Mouse (Mus musculus) forebrain, postnatal 0 days (tissue): ENCODE results near the gene Kctd19. TPM values are rescaled to one million over a fixed set of nuclear protein-coding genes. Genes with fewer than 3 reads are reported as not detected.

Source experiments
- ATAC-seq: fragments of 200-750 bp; cut with Nextera tagmentation; 2 replicates; pipeline ENCODE4 v1.8.0; 2017; ENCODE audit warnings: mild to moderate bottlenecking, moderate library complexity
- DNase-seq: peaks from one replicate; pipeline ENCODE4 v3.0.0-alpha.2; 2015
- H3K27ac ChIP-seq: fragments of 300-500 bp; sonication (generic); 2 replicates; pipeline ENCODE4 v1.5.1; 2014; ENCODE audit warnings: low read depth, mild to moderate bottlenecking, antibody characterized with exemption, low read length, moderate library complexity, mixed read lengths
- H3K27me3 ChIP-seq: fragments of 300-500 bp; sonication (generic); 2 replicates; pipeline ENCODE4 v1.6.1; 2014; ENCODE audit warnings: mild to moderate bottlenecking, low read length, mixed read lengths; ENCODE audit not compliant: insufficient read depth
- H3K36me3 ChIP-seq: fragments of 300-500 bp; sonication (generic); 2 replicates; pipeline ENCODE4 v1.6.1; 2014; ENCODE audit warnings: mild to moderate bottlenecking, moderate library complexity; ENCODE audit not compliant: insufficient read depth
- H3K4me1 ChIP-seq: fragments of 300-500 bp; sonication (generic); 2 replicates; pipeline ENCODE4 v1.6.1; 2014; ENCODE audit warnings: antibody characterized with exemption; ENCODE audit not compliant: insufficient read depth
- H3K4me2 ChIP-seq: fragments of 300-500 bp; sonication (generic); 2 replicates; pipeline ENCODE4 v1.6.1; 2014; ENCODE audit warnings: low read depth, mild to moderate bottlenecking, moderate library complexity
- H3K4me3 ChIP-seq: fragments of 300-500 bp; sonication (generic); 2 replicates; pipeline ENCODE4 v1.5.1; 2014; ENCODE audit warnings: low read depth, low read length, mixed read lengths
- H3K9ac ChIP-seq: fragments of 300-500 bp; sonication (generic); 2 replicates; pipeline ENCODE4 v1.6.1; 2014; ENCODE audit warnings: mild to moderate bottlenecking
- H3K9me3 ChIP-seq: fragments of 300-500 bp; sonication (generic); 2 replicates; pipeline ENCODE4 v1.6.1; 2016; ENCODE audit warnings: low read length
- CTCF ChIP-seq: sonication (generic); IDR thresholded peaks from 2 replicates; pipeline ENCODE4 v1.5.1; 2016; ENCODE audit warnings: antibody characterized with exemption, control low read depth, low read depth
- WGBS: fragments of 180-500 bp; shearing (Covaris S2); extraction: QIAGEN DNeasy Blood & Tissue Kit; methylation state at CpG from one replicate; pipeline ENCODE4 v1.1.7; 2014; 5-methylcytosine and 5-hydroxymethylcytosine counted together
- polyA plus RNA-seq: library from polyadenylated mRNA; unstranded; fragments of >200 nt; fragmentation: Nextera tagmentation; extraction: Ambion mirVana; gene quantifications from 2 replicates; pipeline ENCODE4 v1.2.1, GENCODE M21; 2015
- total RNA-seq: library from RNA; depleted of rRNA; stranded (reverse); fragments of >200 nt; gene quantifications from 2 replicates; pipeline ENCODE4 v1.2.3, GENCODE M21; 2014

Kctd19 gene
- total and polyA plus RNA-seq, 2 experiments from 2014 or later = 0.10 to 0.19 TPM

DNA sequence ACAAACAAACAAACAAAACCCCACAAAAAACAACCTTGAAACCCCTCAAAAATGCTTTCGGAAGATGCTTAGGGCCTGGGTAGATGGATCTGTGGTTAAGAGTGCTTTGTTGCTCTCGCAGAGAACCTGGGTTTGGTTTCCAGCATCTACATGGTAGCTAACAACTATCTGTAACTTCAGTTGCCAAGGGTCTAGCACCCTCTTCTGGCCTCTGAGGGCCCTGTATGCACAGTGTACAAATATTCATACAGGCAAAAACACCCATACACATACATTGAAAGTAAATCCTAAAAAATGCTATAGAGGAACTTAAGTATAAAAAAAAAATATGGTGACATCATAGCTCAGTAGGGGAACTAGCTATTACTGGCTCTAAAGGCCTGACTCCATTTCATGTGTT lies 29.2 kb downstream of the Kctd19 start:
- H3K36me3 ChIP-seq = no peaks in the 10 kb centered on the region
- no peaks in the 10 kb centered on the region for H3K9me3 ChIP-seq
- H3K27me3 ChIP-seq = no peaks in the 10 kb centered on the region
- no peak overlapping the region for H3K9ac ChIP-seq
- WGBS = 99% methylated on average over 2 of the region's 2 CpGs
- H3K4me2 ChIP-seq = no peak overlapping the region
- no peak overlapping the region for H3K27ac ChIP-seq
- TF ChIP-seq CTCF = no peak
- DNase-seq = no peak
- H3K4me3 ChIP-seq = no peak overlapping the region
- no peak for ATAC-seq
- H3K4me1 ChIP-seq = no peaks in the 10 kb centered on the region

- WGBS = 90% methylated on average over 12 of the region's 12 CpGs
Observed at GRCm38 (mm10) chr8:105380308-105380707, 33.0 kb downstream of the Kctd19 start.

DNA sequence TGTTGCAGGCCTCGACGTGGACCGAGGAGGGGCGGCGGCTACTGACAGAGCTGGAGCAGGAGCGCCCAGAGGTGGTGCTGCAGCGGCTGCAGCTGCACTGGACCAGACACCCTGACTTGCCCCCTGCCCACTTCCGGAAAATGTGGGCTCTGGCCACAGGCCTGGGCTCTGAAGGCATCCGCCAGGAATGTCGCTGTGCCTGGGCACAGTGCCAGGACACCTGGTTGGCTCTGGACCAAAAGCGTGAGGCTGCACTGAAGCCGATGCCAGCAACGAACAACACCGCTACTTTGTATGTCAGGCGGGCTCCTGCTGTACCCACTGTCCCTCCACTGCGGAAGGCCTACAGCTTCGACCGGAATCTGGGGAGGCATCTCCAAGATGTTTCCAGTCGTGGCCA lies 34.6 kb downstream of the Kctd19 start:
- ATAC-seq (peak; percentile 39), DNase-seq (peak; percentile 31)
- H3K4me3 ChIP-seq = no peak overlapping the region
- H3K27me3 ChIP-seq = no peaks in the 10 kb centered on the region
- no peak overlapping the region for H3K4me2 ChIP-seq
- no peaks in the 10 kb centered on the region for H3K36me3 ChIP-seq
- no peaks in the 10 kb centered on the region for H3K9me3 ChIP-seq
- WGBS = 33% methylated on average over 19 of the region's 19 CpGs
- no peak overlapping the region for H3K27ac ChIP-seq
- no peaks in the 10 kb centered on the region for H3K4me1 ChIP-seq
- TF ChIP-seq CTCF = no peak
- no peak overlapping the region for H3K9ac ChIP-seq

More at GRCm38 (mm10) chr8:105380308-105380707, 33.0 kb downstream of the Kctd19 start:
- Histone ChIP-seq H3K27me3 (no peaks in the 10 kb centered on the region), H3K9ac (no peak overlapping the region), H3K27ac (no peak overlapping the region), H3K4me1 (no peaks in the 10 kb centered on the region), H3K4me3 (no peak overlapping the region), H3K36me3 (no peaks in the 10 kb centered on the region), H3K4me2 (no peak overlapping the region), H3K9me3 (no peaks in the 10 kb centered on the region)
- ATAC-seq = no peak
- no peak for TF ChIP-seq CTCF
- DNase-seq = no peak

GRCm38 (mm10) chr8:105374513-105374966 lies 38.8 kb downstream of the Kctd19 start:
- WGBS = 26% methylated on average over 33 of the region's 33 CpGs
- H3K9me3 ChIP-seq = no peaks in the 10 kb centered on the region

DNA sequence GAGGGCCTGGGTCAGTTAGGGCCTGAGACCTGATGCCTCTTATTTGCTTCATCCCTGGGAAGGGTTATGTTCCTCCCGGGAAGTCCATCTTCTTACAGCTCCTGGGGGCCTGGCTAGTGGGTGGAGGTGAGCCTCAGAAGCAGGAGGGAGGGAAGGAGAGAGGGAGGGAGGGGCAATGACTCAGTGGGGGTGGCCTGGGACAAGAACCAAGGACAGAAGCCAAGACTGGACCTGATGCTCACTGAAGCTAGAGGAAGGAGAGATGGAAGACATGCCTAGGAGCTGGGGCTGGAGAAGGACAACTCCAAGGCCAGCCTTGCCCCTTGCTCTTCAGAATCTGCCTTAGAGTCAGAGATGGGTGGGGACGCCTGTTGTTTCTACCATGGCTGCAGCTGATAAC lies 40.3 kb downstream of the Kctd19 start, which contains the start of gene Plekhg4:
Gene Plekhg4 (plus strand): TSS at position 243 of the 400 bp plus-strand sequence.
- Histone ChIP-seq H3K9ac (no peak within 1 kb of the TSS), H3K4me1 (no peaks in the 10 kb centered on the region), H3K36me3 (peaks cover 14% of the 10 kb centered on the region; the same call in 1 of the 2 replicates), H3K4me3 (no peak within 1 kb of the TSS), H3K9me3 (no peaks in the 10 kb centered on the region), H3K27me3 (no peaks in the 10 kb centered on the region), H3K27ac (no peak within 1 kb of the TSS), H3K4me2 (no peak within 1 kb of the TSS)
- TF ChIP-seq CTCF = no peak
- ATAC-seq (no peak), DNase-seq (no peak)
- 70% methylated on average over 2 of the region's 2 CpGs for WGBS

More at GRCm38 (mm10) chr8:105374513-105374966, 38.8 kb downstream of the Kctd19 start:
- DNase-seq (peak; percentile 17), ATAC-seq (peak; percentile 66)
- no peak overlapping the region for H3K9ac ChIP-seq
- H3K4me2 ChIP-seq = peak overlapping the region; percentile 35
- H3K4me1 ChIP-seq = no peaks in the 10 kb centered on the region
- no peaks in the 10 kb centered on the region for H3K27me3 ChIP-seq
- H3K27ac ChIP-seq = no peak overlapping the region
- 0 out of 2 replicates have a peak, but pooled peaks cover 6% of the 10 kb centered on the region for H3K36me3 ChIP-seq
- H3K4me3 ChIP-seq = peak overlapping the region; percentile 9; the same call in 1 of the 2 replicates
- TF ChIP-seq CTCF = peak; percentile 68

DNA sequence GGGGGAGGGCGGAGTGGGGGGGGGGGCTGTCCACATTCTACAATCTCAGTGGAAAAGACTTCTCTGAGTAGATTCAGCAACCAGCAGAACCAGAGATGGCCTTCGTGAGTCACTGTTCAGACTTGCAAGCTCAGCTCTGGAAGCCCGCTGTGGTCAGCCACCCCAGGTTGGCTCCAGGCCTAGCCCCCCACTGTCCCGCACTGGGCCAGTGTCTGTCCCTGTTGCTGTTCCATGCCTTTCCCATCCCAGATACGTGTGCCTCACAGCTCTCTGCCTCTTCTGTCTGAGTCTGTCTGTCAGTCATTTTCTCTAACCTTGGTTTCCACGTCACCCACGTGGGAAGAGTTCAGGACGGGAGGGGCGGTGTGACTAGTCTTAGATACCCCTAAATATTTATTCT lies 40.8 kb downstream of the Kctd19 start:
- Histone ChIP-seq H3K9me3 (no peaks in the 10 kb centered on the region), H3K36me3 (peaks cover 14% of the 10 kb centered on the region; the same call in 1 of the 2 replicates), H3K27me3 (no peaks in the 10 kb centered on the region), H3K9ac (no peak overlapping the region), H3K4me3 (no peak overlapping the region), H3K4me1 (no peaks in the 10 kb centered on the region), H3K4me2 (no peak overlapping the region), H3K27ac (no peak overlapping the region)
- no peak for ATAC-seq
- no peak for DNase-seq
- no peak for TF ChIP-seq CTCF
- 78% methylated on average over 9 of the region's 9 CpGs for WGBS

DNA sequence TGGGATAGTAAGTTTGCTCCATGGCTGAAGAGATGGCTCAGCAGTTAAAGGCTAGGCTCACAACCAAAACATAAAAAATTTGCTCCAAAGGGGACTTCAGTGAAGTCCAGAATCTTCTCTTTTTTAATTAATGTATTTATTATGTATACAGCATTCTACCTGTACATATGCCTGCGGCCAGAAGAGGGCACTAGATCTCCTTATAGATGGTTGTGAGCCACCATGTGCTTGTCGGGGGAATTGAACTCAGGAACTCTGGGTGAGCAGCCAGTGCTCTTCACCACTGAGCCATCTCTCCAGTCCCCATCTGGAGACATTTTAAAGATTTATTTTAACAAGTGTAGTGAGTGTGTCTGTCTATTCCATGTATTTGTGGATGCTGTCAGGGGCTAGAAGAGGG lies 46.2 kb downstream of the Kctd19 start:
- peak; percentile 55 for TF ChIP-seq CTCF
- Histone ChIP-seq H3K27me3 (no peaks in the 10 kb centered on the region), H3K4me2 (no peak overlapping the region), H3K9ac (no peak overlapping the region), H3K36me3 (peaks cover 46% of the 10 kb centered on the region), H3K9me3 (no peaks in the 10 kb centered on the region), H3K27ac (no peak overlapping the region), H3K4me3 (no peak overlapping the region), H3K4me1 (no peaks in the 10 kb centered on the region)
- WGBS = 74% methylated on average over 2 of the region's 2 CpGs
- DNase-seq (no peak), ATAC-seq (peak; percentile 40; the same call in 1 of the 2 replicates)
